Mouse (Mus musculus) fat pad, adult 2 months (tissue): ENCODE measurements around the gene Kcnj10.

Source experiments
- DNase-seq: peaks from one replicate; pipeline ENCODE4 v3.0.0-alpha.2; 2011; ENCODE audit warnings: low read depth, low spot score; ENCODE audit errors: extremely low read depth

Kcnj10 gene

GRCm38 (mm10) chr1:172311921-172312767, 28.9 kb upstream of the Kcnj10 start:
- DNase-seq = no peak

GRCm38 (mm10) chr1:172312768-172313561, 28.0 kb upstream of the Kcnj10 start:
- no peak for DNase-seq

- no peak for DNase-seq
These were observed 27.2 kb upstream of the Kcnj10 start for GRCm38 (mm10) chr1:172313613-172314411.

- no peak for DNase-seq
These were observed 26.1 kb upstream of the Kcnj10 start for GRCm38 (mm10) chr1:172314911-172315310.

DNA sequence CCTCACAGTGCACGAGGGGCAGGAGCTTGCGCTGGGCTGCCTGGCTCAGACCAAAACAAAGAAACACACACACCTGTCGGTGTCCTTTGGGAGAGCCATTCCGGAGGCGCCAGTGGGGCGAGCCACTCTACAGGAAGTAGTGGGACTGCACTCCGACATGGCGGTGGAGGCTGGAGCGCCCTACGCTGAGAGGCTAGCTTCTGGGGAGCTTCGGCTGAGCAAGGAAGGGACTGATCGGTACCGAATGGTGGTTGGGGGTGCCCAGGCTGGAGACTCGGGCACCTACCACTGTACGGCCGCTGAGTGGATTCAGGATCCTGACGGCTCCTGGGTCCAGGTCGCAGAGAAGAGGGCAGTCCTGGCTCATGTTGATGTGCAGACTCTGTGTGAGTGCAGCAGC, 23.6 kb upstream of the Kcnj10 start:
- DNase-seq = no peak

DNA sequence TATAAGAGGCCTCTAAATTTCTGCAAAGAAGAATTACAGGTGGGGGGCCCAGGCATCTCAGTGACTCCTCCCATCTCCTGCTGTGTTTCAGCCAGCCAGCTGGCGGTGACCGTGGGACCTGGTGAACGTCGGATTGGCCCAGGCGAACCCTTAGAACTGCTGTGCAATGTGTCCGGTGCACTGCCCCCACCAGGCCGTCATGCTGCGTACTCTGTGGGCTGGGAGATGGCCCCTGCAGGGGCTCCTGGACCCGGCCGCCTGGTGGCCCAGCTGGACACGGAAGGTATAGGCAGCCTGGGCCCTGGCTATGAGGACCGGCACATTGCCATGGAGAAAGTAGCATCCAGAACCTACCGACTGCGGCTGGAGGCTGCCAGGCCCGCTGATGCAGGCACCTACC, 23.1 kb upstream of the Kcnj10 start:
- DNase-seq = no peak

GRCm38 (mm10) chr1:172318424-172319035, 22.5 kb upstream of the Kcnj10 start:
- no peak for DNase-seq

DNA sequence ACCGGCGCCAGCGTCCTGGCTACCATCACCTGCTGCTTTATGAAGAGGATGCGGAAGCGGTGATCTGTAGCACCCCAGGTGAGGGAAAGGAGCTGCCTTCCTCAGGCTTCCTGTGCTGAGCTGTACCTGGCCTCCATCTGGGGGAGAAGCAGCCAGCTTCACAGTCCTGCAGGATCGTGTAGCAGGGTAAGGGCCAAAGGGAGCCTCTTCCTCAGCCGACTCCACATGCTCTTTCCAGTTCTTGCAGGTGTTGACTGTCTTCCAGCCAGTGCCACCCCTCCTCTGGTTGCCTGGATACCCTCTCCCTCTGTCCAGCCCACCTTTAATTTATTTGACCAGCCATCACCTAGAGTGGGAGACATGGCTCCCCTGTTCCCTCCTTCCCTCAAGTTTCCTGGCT, 21.7 kb upstream of the Kcnj10 start:
- no peak for DNase-seq

DNA sequence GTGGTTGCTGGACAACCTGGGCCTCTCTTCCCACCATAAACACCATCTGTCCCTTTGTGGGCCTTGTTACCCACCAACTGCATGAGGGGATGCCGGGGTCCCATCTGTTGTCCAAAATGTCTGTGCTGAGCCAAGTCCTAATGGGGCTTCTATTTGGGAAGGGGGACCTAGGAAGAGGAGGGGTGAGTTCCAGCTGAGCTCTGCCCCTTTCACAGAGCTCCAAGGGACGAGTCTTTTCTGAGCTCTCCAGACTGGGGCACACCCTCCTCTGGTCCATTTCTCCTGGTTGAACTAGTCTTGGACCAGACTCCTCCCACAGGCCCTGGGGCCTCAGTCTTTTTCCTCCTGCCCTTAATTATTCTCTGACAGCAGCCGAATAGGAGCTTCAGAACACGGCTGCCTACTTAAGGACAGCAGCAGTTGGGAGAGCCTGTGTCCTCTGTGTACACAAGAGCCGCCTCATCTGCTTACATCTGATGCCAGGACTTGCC, 21.0 kb upstream of the Kcnj10 start:
- no peak for DNase-seq

DNA sequence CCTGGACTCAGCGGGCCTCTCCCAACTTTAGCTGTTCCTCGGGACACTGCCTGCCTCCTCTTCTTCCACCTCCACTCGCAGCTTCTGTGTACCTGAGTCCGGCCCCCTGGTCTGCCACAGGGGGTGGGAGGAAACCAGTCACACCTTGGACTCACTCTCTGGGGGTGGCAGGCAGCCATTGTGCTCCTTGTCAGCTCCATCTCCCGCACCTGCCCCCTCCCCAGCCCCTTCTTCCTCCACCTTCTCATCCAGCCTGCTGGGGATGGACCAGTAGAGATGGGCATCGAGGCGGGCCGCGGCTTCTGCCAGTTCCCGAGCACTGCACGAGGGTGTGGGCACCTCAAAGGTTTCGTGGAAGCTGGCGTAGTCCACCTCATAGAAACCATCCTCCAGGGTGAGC, 18.3 kb upstream of the Kcnj10 start:
- DNase-seq = no peak

GRCm38 (mm10) chr1:172323298-172323697, 17.7 kb upstream of the Kcnj10 start:
- no peak for DNase-seq

GRCm38 (mm10) chr1:172323801-172324359, 17.1 kb upstream of the Kcnj10 start:
- DNase-seq = no peak

- no peak for DNase-seq
These were observed 16.3 kb upstream of the Kcnj10 start for GRCm38 (mm10) chr1:172324725-172325124.

DNA sequence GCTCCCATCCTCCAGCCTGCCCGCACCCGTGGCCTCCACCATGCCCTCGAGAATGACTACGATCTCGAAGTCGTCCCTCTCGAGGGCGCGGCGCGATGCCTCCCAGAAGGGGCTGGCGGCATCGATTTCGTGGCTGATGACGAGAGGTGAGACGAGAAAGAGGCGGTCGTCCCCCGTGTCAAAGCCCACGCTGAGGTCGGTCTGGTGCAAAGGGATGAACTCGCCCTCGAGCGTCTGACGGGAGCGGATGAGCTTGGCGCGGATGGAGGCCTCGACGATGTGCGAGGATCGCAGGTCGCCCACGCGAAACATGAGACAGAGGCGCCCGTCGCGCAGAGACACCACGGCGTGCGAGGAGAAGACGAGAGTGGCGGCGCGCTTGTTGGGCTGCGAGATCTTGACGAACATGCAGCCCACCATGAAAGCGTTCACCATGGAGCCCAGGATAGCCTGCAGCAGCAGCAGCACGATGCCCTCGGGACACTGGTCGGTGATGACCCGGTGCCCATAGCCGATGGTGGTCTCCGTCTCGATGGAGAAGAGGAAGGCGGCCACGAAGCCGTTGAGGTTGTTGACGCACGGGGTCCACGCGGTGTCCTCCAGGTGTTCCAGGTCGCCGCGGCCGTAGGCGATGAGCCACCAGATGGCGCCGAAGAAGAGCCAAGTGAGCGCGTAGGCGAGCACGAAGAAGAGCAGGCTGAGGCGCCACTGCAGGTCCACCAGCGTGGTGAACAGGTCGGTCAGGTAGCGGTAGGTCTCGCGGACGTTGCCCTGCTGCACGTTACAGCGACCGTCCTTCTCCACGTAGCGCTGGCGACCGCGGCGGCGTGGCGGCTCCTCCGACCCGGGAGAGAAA, 15.1 kb upstream of the Kcnj10 start:
- no peak for DNase-seq

DNA sequence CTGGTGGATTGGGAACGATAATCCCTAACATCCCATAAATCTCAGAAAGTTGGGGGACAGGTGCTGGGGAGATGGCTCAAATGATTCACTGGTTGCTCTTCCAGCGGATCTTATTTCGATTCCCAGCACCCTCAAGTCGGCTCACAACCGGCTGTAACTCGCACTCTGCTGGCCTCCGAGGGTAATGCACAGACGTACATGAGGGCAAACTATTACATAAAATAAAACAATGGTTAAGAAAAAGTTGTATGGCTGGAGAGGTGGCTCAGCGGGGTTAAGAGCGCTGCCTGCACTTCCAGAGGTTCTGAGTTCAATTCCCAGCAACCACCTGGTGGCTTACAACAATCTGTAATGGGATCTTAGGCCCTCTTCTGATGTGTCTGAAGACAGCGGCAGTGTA, 14.3 kb upstream of the Kcnj10 start:
- no peak for DNase-seq

GRCm38 (mm10) chr1:172327206-172328001, 13.6 kb upstream of the Kcnj10 start:
- no peak for DNase-seq

DNA sequence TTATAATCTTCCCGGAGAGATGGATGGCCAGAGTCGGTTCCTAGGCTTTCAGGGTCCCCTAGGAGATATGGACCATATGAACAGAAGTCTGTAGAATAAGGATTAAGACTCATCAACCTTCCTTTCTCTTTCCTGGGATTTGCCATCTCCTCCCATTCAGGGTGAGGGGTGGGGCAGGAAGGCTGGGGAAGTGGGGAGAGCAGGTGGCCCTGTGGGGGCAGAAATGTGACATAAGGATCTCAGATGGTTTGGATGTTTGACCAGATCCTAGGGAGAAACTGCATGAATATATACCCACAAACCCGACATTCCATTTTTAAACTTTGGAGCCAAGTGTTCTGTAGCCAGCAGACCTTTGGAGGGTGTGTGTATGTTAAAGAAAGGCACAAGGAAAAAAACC, 13.0 kb upstream of the Kcnj10 start:
- no peak for DNase-seq

GRCm38 (mm10) chr1:172328461-172328860, 12.5 kb upstream of the Kcnj10 start:
- DNase-seq = no peak

DNA sequence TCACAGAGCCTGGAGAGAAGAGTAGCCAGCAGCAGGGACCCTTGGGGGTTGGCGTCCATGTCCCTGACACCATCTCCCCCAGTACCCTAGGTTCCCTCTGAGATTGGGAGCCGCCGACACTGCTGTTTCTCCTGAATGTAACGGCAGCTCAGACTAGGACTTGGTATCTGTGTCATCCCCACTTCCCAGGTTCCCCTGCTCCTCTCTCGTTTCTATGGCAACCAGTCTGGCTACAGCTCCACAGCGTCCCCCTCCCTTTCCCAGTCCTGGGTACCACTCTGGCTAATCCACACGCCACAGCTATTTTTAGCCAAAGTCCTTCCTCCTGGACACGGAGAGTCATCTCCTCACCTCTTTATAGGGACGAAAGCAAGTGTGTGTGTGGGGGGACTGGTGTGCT, 11.9 kb upstream of the Kcnj10 start, which contains the start of gene Kcnj9:
Kcnj9 (minus strand) TSS at position 188 of the 400 bp plus-strand sequence.
- DNase-seq = no peak
